Mouse (Mus musculus) G1E (cell line): ENCODE results near the gene Tpcn1.

Experiments used
- CTCF ChIP-seq: IDR thresholded peaks from 2 replicates; pipeline ENCODE4 v1.5.1; 2012; ENCODE audit warnings: low read depth, low read length, inconsistent platforms, mixed read lengths
- TAL1 ChIP-seq: conservative IDR thresholded peaks from 2 replicates; pipeline ENCODE4 v1.6.1; 2012; ENCODE audit warnings: low read depth, low read length, inconsistent platforms, mixed read lengths

DNA sequence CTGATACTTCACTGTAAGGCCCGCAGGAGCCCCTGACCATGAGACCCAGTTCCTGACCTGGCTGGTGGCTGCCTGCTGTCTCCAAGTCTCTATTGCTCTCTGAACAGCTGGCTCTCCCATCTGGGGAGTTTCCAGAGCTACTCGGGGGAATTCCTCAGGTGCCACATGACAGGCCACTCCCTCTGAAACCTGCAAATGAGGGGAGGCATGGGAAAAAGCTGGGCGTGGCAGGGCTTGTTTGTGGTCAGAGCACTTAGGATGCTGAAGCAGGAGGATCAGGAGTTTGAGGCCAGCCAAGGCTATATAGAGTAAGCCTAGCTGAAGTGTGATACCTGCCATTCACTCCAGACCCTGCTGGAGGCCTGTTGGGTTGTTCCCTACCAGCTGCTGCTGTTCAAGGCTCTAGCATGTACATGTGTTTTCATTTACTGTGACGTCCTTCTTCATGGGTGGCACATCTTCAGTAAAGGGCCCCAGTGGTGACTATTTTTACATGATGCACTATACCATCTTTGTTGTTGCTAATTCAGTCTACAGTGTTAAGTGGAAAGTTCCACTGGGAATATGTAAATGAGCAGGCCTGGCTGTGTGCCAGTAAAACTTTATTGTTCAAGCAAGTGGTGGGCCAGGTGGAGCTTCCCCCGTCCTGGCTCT is 33.9 kb upstream of the Tpcn1 start:
- TF ChIP-seq TAL1, result no peak
- no peak for TF ChIP-seq CTCF
